Comparison of ENCODE assay signal across 36 mouse cellular contexts in genomic region chr11:107675246-107675645, GRCm38 (mm10). TPM values are rescaled to one million over a fixed set of nuclear protein-coding genes. Genes with fewer than 3 reads are reported as not detected.
A peak's percentile ranks its signal among the peaks of the same experiment; 100 is the strongest.
DNase-seq lines count a peak whose midpoint lies in the region; ATAC-seq lines count a peak whose summit lies in the region.
"Had no signal": no experiment of that assay in that cellular context is flagged by ENCODE, and none has a peak within 500 bp of the region (broad histone marks: within the 10 kb centered on the region; RNA-seq: fewer than 3 reads in every experiment).

No protein-coding gene starts in this region.

- H3K9ac ChIP-seq in embryonic facial prominence, embryonic 13.5 days = no peak overlapping the region
- no peak overlapping the region for H3K9ac ChIP-seq in kidney, embryonic 14.5 days (ENCODE audit: low read depth, low read length)
- no peak overlapping the region for H3K9ac ChIP-seq in midbrain, embryonic 11.5 days (ENCODE audit: low read length)
- H3K9ac ChIP-seq: embryonic facial prominence, embryonic 12.5 days; forebrain, embryonic 15.5 days; intestine, embryonic 15.5 days; limb, embryonic 15.5 days; liver, embryonic 13.5 days; neural tube, embryonic 13.5 days; stomach, embryonic 15.5 days had no signal

- no peak for ATAC-seq in embryonic facial prominence, embryonic 13.5 days (ENCODE audit: insufficient number of reproducible peaks, insufficient read depth, low FRiP score, low TSS enrichment, low read depth)
- no peak for ATAC-seq in kidney, embryonic 14.5 days (ENCODE audit: low FRiP score, low TSS enrichment)
- ATAC-seq in midbrain, embryonic 11.5 days (ENCODE audit: low FRiP score) = no peak
- ATAC-seq: forebrain, embryonic 15.5 days; hindbrain, postnatal 0 days; intestine, embryonic 15.5 days; Patski had no signal

- no peaks in the 10 kb centered on the region for H3K27me3 ChIP-seq in embryonic facial prominence, embryonic 13.5 days
- no peaks in the 10 kb centered on the region for H3K27me3 ChIP-seq in embryonic facial prominence, embryonic 10.5 days (replicated peaks; ENCODE audit: low read depth, poor library complexity, severe bottlenecking)
- H3K27me3 ChIP-seq in kidney, embryonic 14.5 days (ENCODE audit: control insufficient read depth, insufficient read depth, low read length) = no peaks in the 10 kb centered on the region
- H3K27me3 ChIP-seq in midbrain, embryonic 11.5 days (ENCODE audit: control insufficient read depth, insufficient read depth, low read length) = no peaks in the 10 kb centered on the region
- H3K27me3 ChIP-seq: embryonic facial prominence, embryonic 12.5 days; forebrain, embryonic 15.5 days; intestine, embryonic 15.5 days; limb, embryonic 15.5 days; liver, embryonic 13.5 days; neural tube, embryonic 13.5 days; Patski; stomach, embryonic 15.5 days had no signal

- peak overlapping the region; percentile 19; the same call in 1 of the 2 replicates for H3K27ac ChIP-seq in embryonic facial prominence, embryonic 13.5 days
- no peak overlapping the region for H3K27ac ChIP-seq in embryonic facial prominence, embryonic 10.5 days (replicated peaks)
- peak overlapping the region; percentile 7; the same call in 1 of the 2 replicates for H3K27ac ChIP-seq in kidney, embryonic 14.5 days (ENCODE audit: low read depth, low read length)
- no peak overlapping the region for H3K27ac ChIP-seq in midbrain, embryonic 11.5 days (ENCODE audit: low read depth, low read length)
- H3K27ac ChIP-seq: embryonic facial prominence, embryonic 12.5 days; gastrocnemius, adult 2 months; hindbrain, embryonic 10.5 days; hindbrain, postnatal 0 days; intestine, embryonic 15.5 days; kidney, postnatal 0 days; limb, embryonic 10.5 days; limb, embryonic 15.5 days; liver, embryonic 13.5 days; macrophage; stomach, embryonic 15.5 days had no signal

- H3K4me2 ChIP-seq in embryonic facial prominence, embryonic 13.5 days = no peak overlapping the region
- no peak overlapping the region for H3K4me2 ChIP-seq in kidney, embryonic 14.5 days (replicated peaks; ENCODE audit: low read depth, low read length)
- H3K4me2 ChIP-seq in midbrain, embryonic 11.5 days = no peak overlapping the region
- H3K4me2 ChIP-seq: embryonic facial prominence, embryonic 12.5 days; intestine, embryonic 15.5 days; limb, embryonic 15.5 days; liver, embryonic 13.5 days; stomach, embryonic 15.5 days had no signal

- H3K36me3 ChIP-seq in embryonic facial prominence, embryonic 13.5 days = peaks cover 57% of the 10 kb centered on the region
- peaks cover 72% of the 10 kb centered on the region for H3K36me3 ChIP-seq in embryonic facial prominence, embryonic 10.5 days (replicated peaks)
- H3K36me3 ChIP-seq in kidney, embryonic 14.5 days (ENCODE audit: control insufficient read depth, insufficient read depth, low read length) = peaks cover 36% of the 10 kb centered on the region
- H3K36me3 ChIP-seq in midbrain, embryonic 11.5 days (ENCODE audit: control insufficient read depth, insufficient read depth, low read length) = peaks cover 9% of the 10 kb centered on the region; the same call in 1 of the 2 replicates

- peaks cover 13% of the 10 kb centered on the region for H3K4me1 ChIP-seq in embryonic facial prominence, embryonic 13.5 days
- H3K4me1 ChIP-seq in embryonic facial prominence, embryonic 10.5 days = peaks cover 4% of the 10 kb centered on the region
- H3K4me1 ChIP-seq in kidney, embryonic 14.5 days (ENCODE audit: control insufficient read depth, insufficient read depth, low read length) = no peaks in the 10 kb centered on the region
- 0 out of 2 replicates have a peak, but pooled peaks cover 2% of the 10 kb centered on the region for H3K4me1 ChIP-seq in midbrain, embryonic 11.5 days (ENCODE audit: control insufficient read depth, insufficient read depth, low read length)
- H3K4me1 ChIP-seq: embryonic facial prominence, embryonic 12.5 days; limb, embryonic 10.5 days; limb, embryonic 15.5 days; liver, embryonic 13.5 days; stomach, embryonic 15.5 days had no signal

- WGBS in embryonic facial prominence, embryonic 13.5 days = 90% methylated on average over 10 of the region's 10 CpGs
- WGBS in embryonic facial prominence, embryonic 10.5 days = 90% methylated on average over 10 of the region's 10 CpGs
- 90% methylated on average over 10 of the region's 10 CpGs for WGBS in kidney, embryonic 14.5 days
- WGBS in midbrain, embryonic 11.5 days = 86% methylated on average over 10 of the region's 10 CpGs

- DNase-seq in embryonic facial prominence, embryonic 10.5 days (ENCODE audit: low spot score) = no peak
- no peak for DNase-seq in kidney, postnatal 14 days
- peak; percentile 62 for DNase-seq in adipocyte (ENCODE audit: low spot score)
- peak; percentile 38 for DNase-seq in adrenal gland, postnatal 25 days
- DNase-seq in cerebellum, postnatal 36 days = no peak
- DNase-seq in midbrain, embryonic 11.5 days (ENCODE audit: low spot score, missing footprints) = no peak
- DNase-seq: cerebellum, adult 8-10 months; cerebellum, postnatal 25 days; gastrocnemius, adult 2 months; heart, postnatal 14 days; kidney, adult 2 months; layer of hippocampus, postnatal 36 days; liver, embryonic 13.5 days; lung, adult 18-20 months; lung, postnatal 10 days; retina, postnatal 1 day; right cerebral cortex, postnatal 14 days; thymus, adult 18-20 months; thymus, postnatal 25 days had no signal

- H3K9me3 ChIP-seq in embryonic facial prominence, embryonic 13.5 days = no peaks in the 10 kb centered on the region
- H3K9me3 ChIP-seq in embryonic facial prominence, embryonic 10.5 days = no peaks in the 10 kb centered on the region
- H3K9me3 ChIP-seq in kidney, embryonic 14.5 days (ENCODE audit: control insufficient read depth, low read length) = no peaks in the 10 kb centered on the region
- no peaks in the 10 kb centered on the region for H3K9me3 ChIP-seq in midbrain, embryonic 11.5 days (ENCODE audit: control insufficient read depth, low read length)
- H3K9me3 ChIP-seq: embryonic facial prominence, embryonic 12.5 days; forebrain, embryonic 15.5 days; hindbrain, embryonic 10.5 days; intestine, embryonic 15.5 days; limb, embryonic 10.5 days; limb, embryonic 15.5 days; liver, embryonic 13.5 days; neural tube, embryonic 13.5 days; stomach, embryonic 15.5 days had no signal

- H3K4me3 ChIP-seq in embryonic facial prominence, embryonic 13.5 days = no peak overlapping the region
- H3K4me3 ChIP-seq in embryonic facial prominence, embryonic 10.5 days = no peak overlapping the region
- no peak overlapping the region for H3K4me3 ChIP-seq in kidney, embryonic 14.5 days (ENCODE audit: low read length)
- no peak overlapping the region for H3K4me3 ChIP-seq in midbrain, embryonic 11.5 days (ENCODE audit: low read depth, low read length)
- H3K4me3 ChIP-seq: embryonic facial prominence, embryonic 12.5 days; erythroblast, embryonic 14.5 days; forebrain, embryonic 15.5 days; gastrocnemius, adult 2 months; hindbrain, embryonic 10.5 days; intestine, embryonic 15.5 days; limb, embryonic 10.5 days; limb, embryonic 15.5 days; liver, embryonic 13.5 days; myocyte; neural tube, embryonic 13.5 days; stomach, embryonic 15.5 days had no signal

RNA-seq across cellular contexts. Expression of gene Cacng1, which starts 41.1 kb away (rescaled TPM):
- 0.70 and 1.1 TPM in 2 replicates for polyA plus RNA-seq in embryonic facial prominence, embryonic 13.5 days (2015; fragmentation: Nextera tagmentation; extraction: Ambion mirVana)
- polyA plus RNA-seq in embryonic facial prominence, embryonic 10.5 days (2016; fragmentation: Nextera tagmentation; extraction: Ambion mirVana) = not detected in 2 replicates
- polyA plus RNA-seq in kidney, embryonic 14.5 days (2014; fragmentation: Nextera tagmentation; extraction: Ambion mirVana) = 0.36 TPM in 1 of 2 replicates, not detected in the other
- not detected in 2 replicates for total RNA-seq in adrenal gland, postnatal 25 days (2021)
- polyA plus RNA-seq in midbrain, embryonic 11.5 days (2014; fragmentation: Nextera tagmentation; extraction: Ambion mirVana) = 0.25 TPM in 1 of 2 replicates, not detected in the other
- total RNA-seq: G1E; heart, postnatal 14 days; layer of hippocampus, postnatal 36 days had no signal
- polyA plus RNA-seq: erythroblast, embryonic 14.5 days; limb, embryonic 10.5 days; macrophage had no signal

Comparison
In these comparisons a context has a peak if more than half of its experiments do, and no peak if none do; other contexts are left out.
1. H3K27ac ChIP-seq: peak in embryonic facial prominence, embryonic 13.5 days (single experiment) and kidney, embryonic 14.5 days (single experiment); none in embryonic facial prominence, embryonic 10.5 days (single experiment) and midbrain, embryonic 11.5 days (single experiment).
2. DNase-seq: peak in adipocyte (single experiment) and adrenal gland, postnatal 25 days (single experiment); none in embryonic facial prominence, embryonic 10.5 days (single experiment), kidney, postnatal 14 days (single experiment), cerebellum, postnatal 36 days (0 of 2) and midbrain, embryonic 11.5 days (single experiment).